Mouse (Mus musculus): Measurements from ENCODE around the gene Dmrta1. TPM values are rescaled to one million over a fixed set of nuclear protein-coding genes. Genes with fewer than 3 reads are reported as not detected.
"Not testable (repeated sequence)": the region's sequence is repeated elsewhere in the genome, so short reads cannot be mapped to it uniquely, and the experiment has no call there.

The Dmrta1 gene
- polyA plus RNA-seq, 1 experiment from 2014 or later, result 0.18 TPM

DNA sequence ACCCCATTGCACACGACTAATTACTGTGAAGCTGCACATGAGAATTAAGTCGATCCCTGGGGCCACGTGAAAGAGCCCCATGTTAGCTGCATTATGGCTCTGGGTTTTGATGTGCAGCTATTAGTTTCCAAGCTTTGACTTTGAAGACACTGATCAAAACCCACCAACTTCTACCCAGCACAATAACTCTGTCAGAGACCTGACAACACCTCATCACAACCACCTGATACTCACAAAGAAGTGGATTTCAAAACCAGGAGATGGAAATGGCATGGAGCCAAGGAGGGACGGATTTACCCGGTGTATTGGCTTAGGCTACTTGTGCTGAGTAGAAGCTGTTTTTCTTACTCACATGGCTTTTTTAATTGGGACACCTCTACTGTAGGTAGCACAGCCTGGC is 523 bp upstream of the Dmrta1 start:
- no peak overlapping the region for H3K4me2 ChIP-seq
- H3K4me1 ChIP-seq (replicated peaks), result no peaks in the 10 kb centered on the region
- no peak overlapping the region for H3K4me3 ChIP-seq
- H3K27me3 ChIP-seq, result no peaks in the 10 kb centered on the region
- H3K9ac ChIP-seq, result no peak overlapping the region
- no peak overlapping the region for H3K27ac ChIP-seq
- WGBS, result 41% methylated on average over 5 of the region's 5 CpGs
- H3K36me3 ChIP-seq, result no peaks in the 10 kb centered on the region
- no peak for ATAC-seq (replicated peaks; ENCODE audit: insufficient number of reproducible peaks, insufficient read depth, low FRiP score, low read depth)
- H3K9me3 ChIP-seq (replicated peaks), result no peaks in the 10 kb centered on the region

DNA sequence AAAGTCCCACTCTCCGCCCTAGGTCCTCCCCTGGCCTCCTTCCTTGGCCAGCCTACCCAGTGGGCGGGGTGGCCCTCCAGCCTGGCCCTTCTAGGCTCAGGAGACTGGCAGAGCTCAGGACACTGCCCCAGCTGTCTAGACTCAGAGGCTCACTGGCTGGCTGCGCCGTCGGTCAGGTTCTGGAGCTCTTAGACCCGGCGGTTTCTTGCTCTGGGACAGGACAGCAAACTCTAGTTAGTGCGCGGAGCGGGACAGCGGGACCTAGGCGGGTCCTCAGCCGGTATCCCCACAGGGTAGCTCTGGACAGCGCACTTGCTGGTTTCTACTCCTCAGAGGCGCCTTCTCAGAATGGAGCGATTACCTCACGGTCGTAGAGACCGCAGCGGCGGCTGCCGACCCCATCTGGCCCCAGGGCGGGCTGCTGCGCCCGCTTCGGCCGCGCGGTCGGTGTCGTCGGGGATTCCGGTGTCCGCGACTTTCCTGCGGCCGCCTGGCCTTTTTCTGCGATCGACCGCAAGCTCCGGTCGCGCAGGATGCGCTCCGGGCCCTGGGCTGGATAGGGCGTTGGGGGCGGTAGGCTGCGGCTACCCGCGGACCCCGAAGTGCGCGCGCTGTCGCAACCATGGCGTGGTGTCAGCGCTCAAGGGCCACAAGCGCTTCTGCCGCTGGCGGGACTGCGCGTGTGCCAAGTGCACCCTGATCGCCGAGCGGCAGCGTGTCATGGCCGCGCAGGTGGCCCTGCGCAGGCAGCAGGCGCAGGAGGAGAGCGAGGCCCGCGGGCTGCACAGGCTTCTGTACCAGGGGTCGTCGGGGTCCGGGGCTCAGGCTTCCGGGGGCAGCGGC is 8.9 kb downstream of the Dmrta1 start:
- peaks cover 15% of the 10 kb centered on the region for H3K4me1 ChIP-seq (replicated peaks)
- H3K27me3 ChIP-seq, result peaks cover 53% of the 10 kb centered on the region
- H3K9ac ChIP-seq, result peak overlapping the region; percentile 34
- H3K27ac ChIP-seq, result no peak overlapping the region
- no peaks in the 10 kb centered on the region for H3K9me3 ChIP-seq (replicated peaks)
- peak overlapping the region; percentile 61 for H3K4me3 ChIP-seq
- H3K4me2 ChIP-seq, result peak overlapping the region; percentile 96
- H3K36me3 ChIP-seq, result no peaks in the 10 kb centered on the region
- ATAC-seq (replicated peaks; ENCODE audit: insufficient number of reproducible peaks, insufficient read depth, low FRiP score, low read depth), result peak; percentile 88
- under 1% methylated on average over 78 of the region's 78 CpGs for WGBS

DNA sequence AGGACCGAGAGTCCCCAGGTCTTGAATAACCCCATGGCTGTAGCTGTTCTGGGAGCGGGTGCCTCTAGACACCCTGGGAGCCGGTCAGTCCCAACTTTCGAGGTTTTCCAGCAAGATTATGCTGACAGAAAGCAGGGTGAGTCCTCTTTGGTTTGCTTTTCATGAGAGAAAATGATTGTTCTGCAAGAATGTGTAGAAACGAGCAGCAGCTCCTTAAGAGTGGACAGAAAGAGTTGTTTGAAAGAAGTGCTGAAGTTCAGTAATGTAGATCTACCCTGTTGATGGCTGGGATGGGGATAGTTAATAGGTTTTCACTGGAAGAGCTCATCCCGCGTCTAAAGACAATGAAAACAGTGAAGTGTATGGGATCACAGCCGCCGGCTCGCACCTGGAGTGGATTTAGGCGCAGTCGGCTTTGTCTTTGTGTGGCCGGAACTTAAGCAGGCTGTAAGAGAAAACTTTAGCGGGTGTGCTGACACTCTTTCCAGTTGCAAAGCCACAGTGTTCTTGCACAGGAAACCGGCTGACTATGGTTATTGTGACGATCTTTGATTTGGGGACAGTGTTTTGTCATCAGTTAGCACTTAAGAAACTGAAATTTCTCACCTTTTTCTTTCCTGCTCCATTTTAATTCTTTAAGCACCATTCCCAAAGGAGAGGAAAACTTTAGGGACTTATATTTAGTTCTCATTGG is 9.7 kb downstream of the Dmrta1 start:
- Histone ChIP-seq H3K9me3 (replicated peaks) (no peaks in the 10 kb centered on the region), H3K4me2 (peak overlapping the region; percentile 96), H3K4me3 (peak overlapping the region; percentile 61), H3K9ac (peak overlapping the region; percentile 34), H3K36me3 (no peaks in the 10 kb centered on the region), H3K27me3 (peaks cover 53% of the 10 kb centered on the region), H3K27ac (no peak overlapping the region), H3K4me1 (replicated peaks) (peaks cover 15% of the 10 kb centered on the region)
- no peak for ATAC-seq (replicated peaks; ENCODE audit: insufficient number of reproducible peaks, insufficient read depth, low FRiP score, low read depth)
- WGBS, result 3% methylated on average over 16 of the region's 16 CpGs

DNA sequence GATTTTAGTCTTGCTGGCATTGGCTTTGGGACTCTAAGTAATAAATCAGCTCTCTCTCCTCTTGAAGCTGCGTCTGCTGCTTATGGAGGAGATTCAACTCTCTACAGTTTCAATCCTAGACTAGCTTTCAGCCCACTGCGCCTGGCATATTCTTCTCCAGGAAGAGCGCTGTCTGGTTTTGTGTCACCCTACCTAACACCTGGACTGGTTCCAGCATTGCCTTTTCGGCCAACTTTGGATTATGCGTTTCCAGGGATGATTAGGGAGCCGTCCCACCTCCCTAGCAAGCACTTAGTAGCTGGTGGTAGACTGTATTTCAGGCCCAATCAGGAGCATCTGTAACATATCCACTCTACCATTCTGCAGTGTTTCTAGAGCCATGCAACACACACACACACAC is 12.7 kb downstream of the Dmrta1 start:
- peaks cover 43% of the 10 kb centered on the region for H3K27me3 ChIP-seq

DNA sequence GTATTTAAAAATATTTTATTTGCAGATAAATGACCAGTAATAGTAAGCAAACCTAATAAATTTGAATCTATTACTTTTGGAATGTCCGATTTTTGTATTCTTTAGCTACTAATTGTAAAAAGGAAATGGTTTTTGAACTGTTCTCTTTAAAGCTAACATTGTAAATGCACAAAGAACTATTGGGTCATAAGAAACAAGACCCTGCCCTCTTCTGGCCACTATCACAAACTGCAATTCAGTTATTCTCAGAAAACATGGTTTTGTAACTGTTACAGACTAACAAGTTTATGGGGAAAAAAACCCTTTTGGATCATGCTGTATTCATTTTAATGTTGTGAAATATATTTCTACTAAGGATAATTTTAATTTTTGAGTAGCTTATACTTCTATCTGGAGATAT is 13.5 kb downstream of the Dmrta1 start:
- no peak for ATAC-seq (replicated peaks; ENCODE audit: insufficient number of reproducible peaks, insufficient read depth, low FRiP score, low read depth)
- Histone ChIP-seq H3K9ac (no peak overlapping the region), H3K9me3 (replicated peaks) (no peaks in the 10 kb centered on the region), H3K4me2 (no peak overlapping the region), H3K4me1 (replicated peaks) (peaks cover 14% of the 10 kb centered on the region), H3K27me3 (peaks cover 34% of the 10 kb centered on the region), H3K27ac (no peak overlapping the region), H3K36me3 (no peaks in the 10 kb centered on the region), H3K4me3 (no peak overlapping the region)
- WGBS, result 11% methylated on average over 1 of the region's 1 CpGs

More for the DNA sequence above, 12.7 kb downstream of the Dmrta1 start:
- Histone ChIP-seq H3K27ac (no peak overlapping the region), H3K4me1 (replicated peaks) (peaks cover 15% of the 10 kb centered on the region), H3K9me3 (replicated peaks) (no peaks in the 10 kb centered on the region), H3K36me3 (no peaks in the 10 kb centered on the region), H3K9ac (no peak overlapping the region), H3K4me3 (no peak overlapping the region), H3K4me2 (no peak overlapping the region)
- WGBS, result 71% methylated on average over 6 of the region's 6 CpGs
- ATAC-seq (replicated peaks; ENCODE audit: insufficient number of reproducible peaks, insufficient read depth, low FRiP score, low read depth), result no peak

DNA sequence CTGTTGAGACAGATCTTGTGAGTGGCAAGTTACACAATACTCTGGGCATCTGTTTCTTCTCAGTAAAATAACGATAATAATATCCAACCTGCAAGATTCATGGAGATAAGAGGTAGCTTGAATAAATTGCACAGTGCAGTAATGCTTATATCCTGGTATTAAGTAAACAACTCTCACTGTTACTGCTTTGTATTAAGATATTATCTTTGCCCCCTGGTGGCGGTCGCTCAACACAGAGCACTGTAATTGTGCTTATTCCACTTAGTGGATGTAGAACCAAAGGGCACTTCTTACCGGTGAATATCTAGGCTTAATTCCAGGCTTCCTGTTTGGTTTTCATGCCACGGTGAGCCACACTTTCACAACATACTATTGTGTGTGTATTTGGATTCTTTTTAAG is 16.4 kb downstream of the Dmrta1 start:
- 69% methylated on average over 5 of the region's 5 CpGs for WGBS
- no peaks in the 10 kb centered on the region for H3K9me3 ChIP-seq (replicated peaks)
- no peak overlapping the region for H3K27ac ChIP-seq
- no peaks in the 10 kb centered on the region for H3K36me3 ChIP-seq
- no peak overlapping the region for H3K9ac ChIP-seq
- no peak for ATAC-seq (replicated peaks; ENCODE audit: insufficient number of reproducible peaks, insufficient read depth, low FRiP score, low read depth)
- H3K27me3 ChIP-seq, result peaks cover 13% of the 10 kb centered on the region
- no peaks in the 10 kb centered on the region for H3K4me1 ChIP-seq (replicated peaks)
- no peak overlapping the region for H3K4me2 ChIP-seq
- H3K4me3 ChIP-seq, result no peak overlapping the region

DNA sequence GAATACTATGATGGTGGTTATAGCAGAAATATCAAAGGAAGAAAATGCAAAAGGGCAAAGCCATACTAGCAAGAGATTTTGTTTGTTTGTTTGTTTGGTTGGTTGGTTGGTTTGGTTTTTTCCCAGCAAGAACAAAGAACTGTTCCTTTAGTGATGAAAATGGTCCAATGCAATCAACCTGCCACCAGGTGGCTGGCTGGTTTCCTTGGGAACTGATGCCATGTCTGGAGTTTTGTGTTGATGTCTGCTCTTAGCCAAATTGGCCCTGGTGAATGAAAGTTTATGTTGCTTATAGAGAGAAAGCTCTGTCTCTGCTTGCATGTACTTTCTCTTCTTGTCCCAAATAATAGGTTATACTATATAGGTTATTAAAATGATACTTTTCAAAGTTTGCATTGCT is 18.7 kb downstream of the Dmrta1 start:
- Histone ChIP-seq H3K27me3 (no peaks in the 10 kb centered on the region), H3K4me3 (no peak overlapping the region), H3K4me2 (no peak overlapping the region), H3K9ac (no peak overlapping the region), H3K4me1 (replicated peaks) (no peaks in the 10 kb centered on the region), H3K27ac (no peak overlapping the region), H3K36me3 (no peaks in the 10 kb centered on the region), H3K9me3 (replicated peaks) (no peaks in the 10 kb centered on the region)
- no peak for ATAC-seq (replicated peaks; ENCODE audit: insufficient number of reproducible peaks, insufficient read depth, low FRiP score, low read depth)

DNA sequence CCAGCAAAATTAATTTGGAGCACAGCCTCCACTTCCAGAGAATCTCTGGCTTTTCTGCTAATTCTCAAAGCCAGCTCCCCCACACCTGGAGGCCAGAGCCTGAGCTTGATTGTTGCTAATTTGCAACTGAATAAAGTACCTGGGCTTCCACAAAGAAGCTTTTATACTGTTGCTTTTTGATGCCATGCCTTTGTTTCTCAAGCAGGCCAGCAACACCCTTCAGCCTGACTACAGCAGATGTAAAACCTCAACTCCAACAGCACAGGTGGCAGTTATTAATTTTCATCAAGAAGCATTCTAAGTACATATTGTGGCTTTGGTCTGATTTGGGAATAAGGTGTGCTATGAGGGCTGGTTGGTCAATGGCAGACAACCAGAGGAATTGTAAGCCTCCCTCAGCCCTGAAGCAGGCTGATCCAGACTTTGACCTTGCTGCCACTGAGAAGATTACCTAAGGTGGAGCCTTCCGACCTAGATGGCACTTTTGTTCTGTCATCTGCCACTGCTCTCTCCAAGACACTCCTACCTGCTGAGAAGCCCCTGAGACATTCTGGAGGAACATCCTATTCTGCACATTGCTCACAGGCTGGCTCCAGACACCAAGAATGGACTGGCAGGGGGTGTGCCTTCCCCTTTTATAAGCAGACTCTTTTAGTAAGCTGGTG is 44.4 kb downstream of the Dmrta1 start:
- ATAC-seq (replicated peaks; ENCODE audit: insufficient number of reproducible peaks, insufficient read depth, low FRiP score, low read depth), result not testable (repeated sequence)

More for the DNA sequence above, 44.4 kb downstream of the Dmrta1 start:
- not testable (repeated sequence) for H3K27me3 ChIP-seq; H3K36me3 ChIP-seq; H3K4me1 ChIP-seq (replicated peaks); H3K4me2 ChIP-seq; H3K27ac ChIP-seq; H3K9ac ChIP-seq; H3K4me3 ChIP-seq; H3K9me3 ChIP-seq (replicated peaks)
- 68% methylated on average over 1 of the region's 1 CpGs for WGBS
